Mouse (Mus musculus) thymus, postnatal 0 days (tissue): ENCODE data around the gene Ikbip. TPM values are rescaled to one million over a fixed set of nuclear protein-coding genes. Genes with fewer than 3 reads are reported as not detected.

Experiments
- polyA plus RNA-seq: library from polyadenylated mRNA; unstranded; fragments of >200 nt; fragmentation: Nextera tagmentation; extraction: Ambion mirVana; gene quantifications from 2 replicates; pipeline ENCODE4 v1.2.1, GENCODE M21; 2015

Gene Ikbip
- polyA plus RNA-seq, 1 experiment from 2014 or later, result 12.2 TPM

Other genes with a start within 250 kb of the Ikbip start
- gene Apaf1, start 170 bp upstream of the Ikbip start, polyA plus RNA-seq, result 18.5 and 20.2 TPM in 2 replicates
- gene Slc25a3, start 41.1 kb downstream of the Ikbip start, polyA plus RNA-seq, result 416 and 468 TPM in 2 replicates
- gene Tmpo, start 98.4 kb downstream of the Ikbip start, polyA plus RNA-seq, result 234 and 263 TPM in 2 replicates